Mouse (Mus musculus) heart, postnatal 0 days (tissue): ENCODE data around the gene Ldlrad3.

Experiments used
- CTCF ChIP-seq: IDR thresholded peaks from 2 replicates; pipeline ENCODE4 v1.5.1; 2016; ENCODE audit warnings: antibody characterized with exemption, control low read depth, low read depth
- EP300 ChIP-seq: IDR thresholded peaks from 2 replicates; pipeline ENCODE4 v1.6.1; 2016; ENCODE audit warnings: antibody characterized with exemption, low read depth

GRCm38 (mm10) chr2:101991726-101992125, 194.5 kb downstream of the Ldlrad3 start:
- TF ChIP-seq CTCF (no peak), EP300 (no peak)
